Mouse (Mus musculus): ENCODE results near the gene Creg2. TPM values are rescaled to one million over a fixed set of nuclear protein-coding genes. Genes with fewer than 3 reads are reported as not detected.
"Not testable (repeated sequence)": the region's sequence is repeated elsewhere in the genome, so short reads cannot be mapped to it uniquely, and the experiment has no call there.

The Creg2 gene
- total RNA-seq, 2 experiments from 2014 or later = not detected

DNA sequence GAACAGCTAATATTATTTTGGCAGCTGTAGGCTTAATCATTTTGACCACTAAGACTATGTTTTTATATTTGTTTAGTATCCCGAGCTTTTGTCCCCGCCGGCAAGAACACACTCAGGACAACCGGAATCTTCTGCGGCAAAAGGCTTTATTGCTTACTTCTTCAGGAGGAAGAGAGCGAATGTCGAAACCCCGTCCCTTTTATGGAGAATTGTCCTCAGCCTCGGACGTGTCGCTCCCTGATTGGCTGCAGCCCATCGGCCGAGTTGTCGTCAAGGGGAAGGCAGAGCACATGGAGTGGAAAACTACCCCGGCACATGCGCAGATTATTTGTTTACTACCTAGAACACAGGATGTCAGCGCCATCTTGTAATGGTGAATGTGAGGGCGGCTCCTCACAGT is 3.6 kb upstream of the Creg2 start:
- not testable (repeated sequence) for ATAC-seq (ENCODE audit: poor library complexity, severe bottlenecking)

DNA sequence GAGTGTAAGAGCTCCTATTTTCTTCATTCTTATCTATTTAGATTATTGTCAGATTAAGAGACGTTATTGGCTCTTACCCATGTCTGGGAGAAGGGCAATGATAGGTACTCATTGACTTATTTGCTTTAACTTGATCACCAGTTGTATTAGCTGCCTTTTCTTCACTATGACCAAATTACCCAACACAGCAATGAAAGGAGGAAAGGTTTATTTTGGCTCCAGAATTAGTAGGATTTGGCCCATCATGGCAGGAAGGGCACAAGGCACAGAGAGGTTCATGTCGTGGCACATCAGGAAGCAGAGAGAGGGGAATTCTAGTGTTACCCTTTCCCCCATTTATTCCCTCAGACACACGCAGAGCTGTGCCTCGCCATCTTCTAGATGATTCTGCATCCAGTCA is 1.8 kb upstream of the Creg2 start:
- no peak for ATAC-seq (ENCODE audit: poor library complexity, severe bottlenecking)

GRCm38 (mm10) chr1:39650435-39651240 is 636 bp downstream of the Creg2 start:
- peak; percentile 89 for ATAC-seq (ENCODE audit: poor library complexity, severe bottlenecking)

- ATAC-seq (ENCODE audit: poor library complexity, severe bottlenecking) = no peak
These were observed 1.4 kb downstream of the Creg2 start for GRCm38 (mm10) chr1:39649691-39650434.

GRCm38 (mm10) chr1:39648584-39648983 is 2.7 kb downstream of the Creg2 start:
- no peak for ATAC-seq (ENCODE audit: poor library complexity, severe bottlenecking)

- no peak for ATAC-seq (ENCODE audit: poor library complexity, severe bottlenecking)
These were observed 5.1 kb downstream of the Creg2 start for GRCm38 (mm10) chr1:39645905-39646759.

DNA sequence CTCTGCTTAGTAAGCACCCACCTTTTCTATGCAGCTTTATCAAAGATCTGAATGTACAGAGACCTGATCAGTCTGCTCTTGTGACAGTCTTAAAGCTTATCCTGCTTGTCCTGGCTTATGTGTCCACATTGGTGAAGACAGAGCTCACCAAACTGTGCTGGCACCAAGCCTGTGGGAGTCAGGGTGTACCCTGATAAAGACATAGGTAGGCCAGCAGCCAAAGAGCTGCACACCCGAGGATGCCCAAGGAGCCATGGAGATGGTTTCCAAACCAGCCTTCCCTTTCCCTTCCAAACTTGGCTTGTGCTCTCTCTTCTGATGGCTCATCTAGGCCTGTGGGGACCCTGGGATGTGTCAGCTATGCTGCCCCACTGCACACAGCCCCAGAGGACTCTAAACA is 6.9 kb downstream of the Creg2 start:
- ATAC-seq (ENCODE audit: poor library complexity, severe bottlenecking) = no peak

- no peak for ATAC-seq (ENCODE audit: poor library complexity, severe bottlenecking)
These were observed 9.6 kb downstream of the Creg2 start for GRCm38 (mm10) chr1:39641667-39642066.

DNA sequence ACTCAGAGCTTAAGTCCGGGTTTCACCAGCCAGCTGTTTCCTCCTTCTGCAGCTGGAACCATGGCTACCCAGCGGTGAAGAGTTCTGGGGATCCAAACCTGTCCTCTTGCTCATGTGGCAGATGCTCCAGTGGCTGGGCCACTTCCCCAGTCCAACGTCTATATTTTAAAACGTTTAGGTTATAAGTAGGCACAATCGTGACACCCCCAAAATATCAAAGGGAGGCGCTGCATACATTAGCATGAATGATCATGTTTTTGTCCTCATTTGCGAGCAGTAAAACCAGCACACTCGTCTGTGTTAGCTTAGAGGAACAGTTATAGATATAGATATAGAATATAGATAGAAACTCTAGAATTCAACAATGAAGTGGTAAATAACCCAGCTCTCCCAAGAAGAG is 14.1 kb downstream of the Creg2 start:
- no peak for ATAC-seq (ENCODE audit: poor library complexity, severe bottlenecking)

DNA sequence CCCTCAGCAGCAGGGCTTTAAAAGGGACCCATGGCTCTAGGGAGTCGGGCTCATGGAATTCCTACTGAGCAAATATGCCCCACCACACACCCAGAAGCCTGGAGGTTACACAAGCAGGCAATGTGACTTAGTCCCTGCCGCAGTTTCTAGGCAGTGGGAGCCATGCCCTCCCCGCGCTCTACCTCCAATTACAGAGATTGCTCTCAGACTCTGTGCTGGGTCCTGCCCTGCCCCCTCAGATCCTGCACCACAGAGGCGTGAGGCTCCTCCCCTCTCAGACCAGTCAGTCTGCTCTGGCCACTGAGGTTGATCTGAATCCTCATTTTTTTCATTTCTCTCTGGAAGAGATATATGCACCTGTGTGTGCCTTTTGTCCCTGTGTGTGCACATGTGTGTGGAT is 14.6 kb downstream of the Creg2 start:
- ATAC-seq (ENCODE audit: poor library complexity, severe bottlenecking) = no peak

GRCm38 (mm10) chr1:39636196-39636595 is 15.1 kb downstream of the Creg2 start:
- 0 out of 2 replicates have a peak, but pooled peaks have one; percentile 24 for ATAC-seq (ENCODE audit: poor library complexity, severe bottlenecking)

GRCm38 (mm10) chr1:39628606-39629005 is 22.7 kb downstream of the Creg2 start:
- no peak for ATAC-seq (ENCODE audit: poor library complexity, severe bottlenecking)

- no peak for ATAC-seq (ENCODE audit: poor library complexity, severe bottlenecking)
These were observed 25.8 kb downstream of the Creg2 start for GRCm38 (mm10) chr1:39625491-39625890.

GRCm38 (mm10) chr1:39623729-39624128 is 27.5 kb downstream of the Creg2 start:
- ATAC-seq (ENCODE audit: poor library complexity, severe bottlenecking) = no peak

DNA sequence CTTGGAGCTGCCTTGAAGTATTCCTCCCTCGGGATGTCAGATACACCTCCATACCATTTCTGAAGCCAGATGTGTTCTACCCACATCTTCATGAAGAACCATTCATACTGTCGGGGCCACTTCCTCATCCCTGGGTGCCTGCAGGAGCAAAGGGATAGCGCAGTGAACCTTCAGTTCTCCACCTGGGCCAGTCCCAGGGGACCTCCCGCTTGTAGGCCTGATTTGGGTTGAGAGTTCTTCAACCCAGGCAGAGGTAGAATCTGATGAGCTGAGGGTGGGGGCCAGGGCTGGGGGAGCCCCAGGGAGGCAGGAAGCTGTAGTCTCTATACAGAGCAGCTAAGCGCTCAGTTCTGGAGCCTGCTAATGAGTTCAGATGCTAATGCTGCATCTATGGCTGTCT is 28.2 kb downstream of the Creg2 start:
- no peak for ATAC-seq (ENCODE audit: poor library complexity, severe bottlenecking)

GRCm38 (mm10) chr1:39618524-39618923 is 32.8 kb downstream of the Creg2 start:
- no peak for ATAC-seq (ENCODE audit: poor library complexity, severe bottlenecking)

DNA sequence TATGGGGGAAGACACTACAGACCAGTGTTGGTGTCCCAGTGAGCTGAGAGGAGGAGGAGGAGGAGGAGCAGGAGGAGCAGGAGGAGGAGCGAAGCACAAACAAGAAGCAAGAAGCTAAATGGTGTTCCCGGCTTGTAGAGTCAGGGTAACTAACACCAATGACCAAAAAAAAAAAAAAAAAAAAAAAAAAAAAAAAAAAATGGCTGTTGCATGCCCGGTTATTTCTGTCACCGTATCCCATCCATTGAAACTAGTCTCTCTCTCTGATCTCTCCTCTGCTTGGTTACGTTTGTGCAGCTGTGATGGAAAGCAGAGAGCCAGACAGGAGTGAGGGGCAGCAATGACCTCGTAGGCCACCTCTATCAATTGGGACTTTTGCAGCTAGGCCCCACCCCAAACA is 35.7 kb downstream of the Creg2 start:
- no peak for ATAC-seq (ENCODE audit: poor library complexity, severe bottlenecking)

DNA sequence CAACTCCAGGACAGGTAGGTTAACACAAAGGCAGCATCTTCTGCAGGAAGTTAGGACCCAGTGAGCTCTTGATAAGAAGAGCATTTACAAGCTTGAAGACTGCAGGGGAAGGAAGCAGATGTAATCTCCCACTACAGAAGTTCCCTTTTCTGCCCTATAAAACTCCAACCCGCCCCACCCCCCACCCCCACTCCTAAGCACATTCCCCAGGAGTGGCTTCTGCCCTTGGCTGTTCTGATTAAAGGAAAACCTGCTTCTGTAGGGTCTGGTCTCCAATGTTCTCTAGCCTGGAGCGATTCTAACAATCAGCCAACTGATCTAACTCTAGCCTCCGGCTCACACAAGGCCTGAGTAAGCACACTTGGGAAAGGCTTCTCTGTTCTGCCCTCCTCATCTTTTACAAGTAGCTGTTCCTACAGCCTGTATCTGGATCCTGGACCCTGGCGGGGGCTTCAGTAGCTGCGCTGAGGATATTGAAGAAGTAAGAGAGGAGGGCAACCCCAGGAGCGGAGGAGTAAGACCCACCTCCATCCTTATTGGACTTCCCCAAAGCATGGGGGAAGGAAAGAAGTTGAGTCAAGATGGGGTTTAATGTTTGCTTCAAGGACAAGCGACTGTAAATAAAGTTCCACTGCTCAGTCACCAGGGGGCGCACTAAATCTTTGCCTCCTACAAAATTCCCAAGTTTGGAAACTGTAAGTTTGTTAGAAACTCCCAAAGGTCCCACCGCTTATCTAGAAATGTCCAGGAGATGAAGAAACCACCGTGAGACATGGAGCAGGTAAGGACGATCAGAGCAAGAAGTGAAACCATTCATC is 36.6 kb downstream of the Creg2 start:
- peak; percentile 87 for ATAC-seq (ENCODE audit: poor library complexity, severe bottlenecking)

GRCm38 (mm10) chr1:39613061-39613460 is 38.2 kb downstream of the Creg2 start:
- ATAC-seq (ENCODE audit: poor library complexity, severe bottlenecking) = no peak

DNA sequence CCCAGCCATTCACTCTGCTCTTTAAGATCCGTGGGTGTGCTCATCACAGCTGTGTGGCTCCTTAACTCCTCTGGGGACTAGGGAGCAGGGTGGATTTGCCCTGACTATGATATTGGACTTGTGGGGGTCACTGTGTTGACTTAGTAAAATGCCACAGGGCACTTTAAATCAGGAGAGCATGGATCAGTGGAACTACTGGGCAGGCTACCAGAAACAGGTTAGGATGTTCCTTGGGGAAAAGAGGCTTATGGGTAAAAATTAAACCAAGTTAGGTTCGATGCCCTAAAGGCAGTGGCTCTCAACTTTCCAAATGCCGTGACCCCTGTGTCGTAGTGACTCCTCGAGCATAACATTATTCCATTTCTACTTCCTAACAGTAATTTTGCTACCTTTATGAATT is 38.8 kb downstream of the Creg2 start:
- ATAC-seq (ENCODE audit: poor library complexity, severe bottlenecking) = no peak
